Comparison of ENCODE assay signal across 8 mouse cellular contexts in the genomic region with DNA sequence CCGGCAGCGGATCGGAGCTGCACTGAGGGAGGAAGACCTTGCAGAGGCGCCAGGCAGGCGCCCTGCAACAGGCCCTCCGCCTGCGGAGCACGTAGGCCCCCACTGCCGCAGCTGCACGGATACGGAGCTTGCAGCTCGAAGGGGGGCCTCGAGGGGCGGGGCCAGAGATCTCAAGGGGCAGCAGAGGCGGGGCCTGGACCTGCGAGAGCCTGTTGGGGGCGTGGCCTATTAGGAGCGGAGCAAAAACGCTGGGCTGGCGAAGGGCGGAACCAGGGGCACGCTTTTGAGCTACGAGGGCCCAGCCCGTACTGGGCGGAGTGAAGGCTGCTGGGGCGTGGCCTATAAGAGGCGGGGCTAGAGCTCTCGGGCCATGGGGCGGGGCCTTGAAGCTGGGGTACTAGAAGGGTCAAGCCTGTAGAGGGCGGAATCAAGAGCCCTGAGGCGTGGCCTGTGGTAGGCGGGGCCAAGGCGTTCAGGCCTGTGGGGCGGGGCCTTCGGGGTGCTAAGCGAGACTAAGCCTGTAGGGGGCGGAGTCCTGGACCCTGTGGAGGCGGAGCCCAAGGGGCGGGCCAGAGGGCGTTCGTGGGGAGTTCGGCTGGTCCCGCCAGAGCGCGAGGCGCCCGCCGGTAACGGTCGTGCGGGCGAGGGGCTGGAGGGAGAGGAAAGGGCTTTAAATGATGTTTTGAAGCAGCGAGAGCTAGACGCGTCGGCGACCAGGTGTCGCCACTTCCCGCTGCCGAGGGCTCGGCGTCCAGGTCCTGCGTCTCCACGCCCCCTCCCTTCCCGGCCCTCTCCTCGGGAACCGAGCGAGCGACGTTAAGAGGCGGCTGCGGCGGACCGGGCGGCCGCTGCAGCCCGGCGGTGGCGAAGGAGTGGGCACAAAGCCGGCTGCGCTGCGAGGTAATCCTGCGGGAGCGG. TPM values are rescaled to one million over a fixed set of nuclear protein-coding genes. Genes with fewer than 3 reads are reported as not detected.
DNase-seq lines count a peak whose midpoint lies in the region; ATAC-seq and TF ChIP-seq lines count a peak whose summit lies in the region.

No protein-coding gene starts in this region.

- TF ChIP-seq CTCF in ES-Bruce4 (IDR thresholded peaks at IDR 0.05; ENCODE audit: low read depth, low read length): no peak
- TF ChIP-seq CTCF in liver, postnatal 0 days (IDR thresholded peaks at IDR 0.05; ENCODE audit: low read depth): peak; percentile 82

- peak; percentile 100 for DNase-seq in heart, postnatal 10 days
- peak; percentile 99 for DNase-seq in large intestine, adult 2 months (ENCODE audit: low read depth, low spot score)
- peak; percentile 100 for DNase-seq in liver, postnatal 0 days
- DNase-seq in testis, postnatal 10 days (ENCODE audit: low spot score): peak; percentile 100

- H3K27me3 ChIP-seq in ES-Bruce4 (ENCODE audit: control insufficient read depth, insufficient read depth, low read length, poor library complexity, severe bottlenecking): no peaks in the 10 kb centered on the region
- peaks cover 15% of the 10 kb centered on the region for H3K27me3 ChIP-seq in forebrain, embryonic 13.5 days
- H3K27me3 ChIP-seq in liver, postnatal 0 days (ENCODE audit: insufficient read depth, low read length): no peaks in the 10 kb centered on the region
- H3K27me3 ChIP-seq in neural tube, embryonic 14.5 days (ENCODE audit: control insufficient read depth, insufficient read depth, low read length): no peaks in the 10 kb centered on the region

- under 1% methylated on average over 68 of the region's 84 CpGs for WGBS in forebrain, embryonic 13.5 days
- under 1% methylated on average over 84 of the region's 84 CpGs for WGBS in large intestine, adult 2 months
- WGBS in liver, postnatal 0 days (ENCODE audit: insufficient replicate concordance): under 1% methylated on average over 73 of the region's 84 CpGs
- under 1% methylated on average over 64 of the region's 84 CpGs for WGBS in neural tube, embryonic 14.5 days

- H3K9me3 ChIP-seq in ES-Bruce4 (replicated peaks; ENCODE audit: control insufficient read depth, insufficient read depth, low read length, poor library complexity, severe bottlenecking): no peaks in the 10 kb centered on the region
- H3K9me3 ChIP-seq in forebrain, embryonic 13.5 days (replicated peaks): no peaks in the 10 kb centered on the region
- no peaks in the 10 kb centered on the region for H3K9me3 ChIP-seq in liver, postnatal 0 days (ENCODE audit: low read length)
- H3K9me3 ChIP-seq in neural tube, embryonic 14.5 days (ENCODE audit: control insufficient read depth, low read length): no peaks in the 10 kb centered on the region

- peak overlapping the region; percentile 98 for H3K9ac ChIP-seq in ES-Bruce4 (ENCODE audit: low read depth, poor library complexity, severe bottlenecking)
- H3K9ac ChIP-seq in forebrain, embryonic 13.5 days: peak overlapping the region; percentile 86
- H3K9ac ChIP-seq in liver, postnatal 0 days (replicated peaks): peak overlapping the region; percentile 91
- peak overlapping the region; percentile 77 for H3K9ac ChIP-seq in neural tube, embryonic 14.5 days (replicated peaks; ENCODE audit: low read depth, low read length)

- TF ChIP-seq POLR2A in ES-Bruce4 (IDR thresholded peaks at IDR 0.05; ENCODE audit: insufficient read depth, low read length): peak; percentile 99

- peak; percentile 80 for ATAC-seq in cerebellum, adult (ENCODE audit: insufficient number of reproducible peaks, low FRiP score, low TSS enrichment)
- peak; percentile 93 for ATAC-seq in forebrain, embryonic 13.5 days
- peak; percentile 96 for ATAC-seq in liver, postnatal 0 days
- ATAC-seq in neural tube, embryonic 14.5 days (ENCODE audit: low read depth): peak; percentile 93

- 0 out of 2 replicates have a peak, but pooled peaks have one; percentile 43 for TF ChIP-seq EP300 in ES-Bruce4 (IDR thresholded peaks at IDR 0.05; ENCODE audit: insufficient read depth, low read depth, low read length)
- peak; percentile 8; the same call in 1 of the 2 replicates for TF ChIP-seq EP300 in liver, postnatal 0 days (IDR thresholded peaks at IDR 0.05; ENCODE audit: low read depth)

- H3K27ac ChIP-seq in ES-Bruce4 (ENCODE audit: insufficient read depth, low read length): no peak overlapping the region
- H3K27ac ChIP-seq in forebrain, embryonic 13.5 days: peak overlapping the region; percentile 70
- peak overlapping the region; percentile 85 for H3K27ac ChIP-seq in liver, postnatal 0 days (ENCODE audit: low read depth)
- peak overlapping the region; percentile 52 for H3K27ac ChIP-seq in neural tube, embryonic 14.5 days (ENCODE audit: low read depth, low read length)

- H3K4me2 ChIP-seq in forebrain, embryonic 13.5 days: peak overlapping the region; percentile 94
- peak overlapping the region; percentile 95 for H3K4me2 ChIP-seq in liver, postnatal 0 days (ENCODE audit: low read depth, low read length)
- peak overlapping the region; percentile 93 for H3K4me2 ChIP-seq in neural tube, embryonic 14.5 days (ENCODE audit: low read depth, low read length)

- peak overlapping the region; percentile 90 for H3K4me3 ChIP-seq in ES-Bruce4 (ENCODE audit: low read depth, low read length)
- peak overlapping the region; percentile 90 for H3K4me3 ChIP-seq in forebrain, embryonic 13.5 days
- H3K4me3 ChIP-seq in liver, postnatal 0 days (ENCODE audit: low read depth, low read length): peak overlapping the region; percentile 89
- peak overlapping the region; percentile 90 for H3K4me3 ChIP-seq in neural tube, embryonic 14.5 days (ENCODE audit: low read depth, low read length)

- intact Hi-C loops in heart, postnatal 10 days (cut with DNase I): loop anchor here (1.0 to 5.0 kb wide), 6 partner anchors 38 to 170 kb away; a partner anchor contains a TSS

- H3K4me1 ChIP-seq in ES-Bruce4 (ENCODE audit: control insufficient read depth, insufficient read depth, low read length): no peaks in the 10 kb centered on the region
- H3K4me1 ChIP-seq in forebrain, embryonic 13.5 days: peaks cover 41% of the 10 kb centered on the region
- H3K4me1 ChIP-seq in liver, postnatal 0 days (ENCODE audit: insufficient read depth): peaks cover 26% of the 10 kb centered on the region
- peaks cover 11% of the 10 kb centered on the region for H3K4me1 ChIP-seq in neural tube, embryonic 14.5 days (ENCODE audit: control insufficient read depth, insufficient read depth, low read length)

- no peaks in the 10 kb centered on the region for H3K36me3 ChIP-seq in ES-Bruce4 (ENCODE audit: control insufficient read depth, insufficient read depth, low read length, poor library complexity, severe bottlenecking)
- H3K36me3 ChIP-seq in forebrain, embryonic 13.5 days (ENCODE audit: poor library complexity, severe bottlenecking): no peaks in the 10 kb centered on the region
- no peaks in the 10 kb centered on the region for H3K36me3 ChIP-seq in liver, postnatal 0 days (replicated peaks; ENCODE audit: insufficient read depth, low read length)
- H3K36me3 ChIP-seq in neural tube, embryonic 14.5 days (ENCODE audit: control insufficient read depth, insufficient read depth, low read length): no peaks in the 10 kb centered on the region

RNA-seq across cellular contexts. Expression of a gene that starts 2.2 kb away (rescaled TPM):
- polyA plus RNA-seq in ES-Bruce4 (2011; ENCODE audit: insufficient read depth, insufficient read length, low read depth, missing spikeins): 37.5 and 41.5 TPM in 2 replicates
- polyA plus RNA-seq in forebrain, embryonic 13.5 days (2015; fragmentation: Nextera tagmentation; extraction: Ambion mirVana): 34.2 and 34.5 TPM in 2 replicates
- total RNA-seq in heart, postnatal 10 days (2021): 10 to 100 TPM; 79.2 to 83.7 TPM
- polyA plus RNA-seq in large intestine, adult 2 months (2012; rRNA removed): 28.0 and 44.9 TPM in 2 replicates
- 17.5 and 21.4 TPM in 2 replicates for polyA plus RNA-seq in liver, postnatal 0 days (2015; fragmentation: Nextera tagmentation; extraction: Ambion mirVana)
- polyA plus RNA-seq in neural tube, embryonic 14.5 days (2014; fragmentation: Nextera tagmentation; extraction: Ambion mirVana): 26.3 and 39.8 TPM in 2 replicates
